In the genomic region with DNA sequence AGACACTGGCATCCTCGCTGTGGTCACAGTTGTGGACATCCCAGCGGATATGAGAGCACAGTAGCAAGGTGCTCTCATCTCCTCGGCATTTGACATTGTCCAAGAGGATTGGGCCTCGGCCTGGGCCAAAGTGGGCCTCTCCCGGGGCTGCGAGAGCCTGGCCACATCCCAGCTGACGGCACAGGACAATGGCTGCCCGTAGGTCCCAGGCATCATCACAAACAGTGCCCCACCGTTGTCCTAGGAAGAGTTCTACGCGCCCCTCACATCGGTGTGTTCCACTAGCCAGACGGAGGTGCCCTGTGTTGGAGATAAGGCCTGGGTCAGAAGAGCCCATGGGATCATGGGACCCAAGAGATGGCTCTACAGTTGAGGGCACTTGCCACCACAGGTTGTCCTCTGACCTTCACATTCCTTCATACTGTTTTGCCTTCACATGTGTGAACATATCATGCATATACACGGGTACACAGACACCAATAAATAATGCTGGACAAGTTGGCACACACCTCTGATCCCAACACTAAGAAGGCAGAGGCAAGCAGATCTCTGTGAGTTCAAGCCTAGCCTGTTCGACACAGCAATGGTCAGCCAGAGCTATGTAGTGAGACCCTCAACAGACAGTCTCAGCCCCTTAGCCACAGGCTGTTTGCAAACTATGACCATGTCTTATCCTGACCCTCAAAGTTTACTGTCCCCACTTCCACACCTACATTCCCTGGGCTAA, we compare ENCODE assay signal across 1 mouse cellular context.
TF ChIP-seq lines count a peak whose summit lies in the region.

No protein-coding gene starts in this region.

TF ChIP-seq in MEL, 35 proteins besides CTCF, POLR2A, EP300 and RAD21 (continued from another document):
- TF ChIP-seq USF2 (IDR thresholded peaks at IDR 0.05; ENCODE audit: borderline replicate concordance in 1 of 2, insufficient read depth in 1 of 2, low read depth in 1 of 2, low read length in 2 of 2), result no peak
- no peak for TF ChIP-seq HCFC1 (IDR thresholded peaks at IDR 0.05; ENCODE audit: low read depth, low read length)
- no peak for TF ChIP-seq ETS1 (IDR thresholded peaks at IDR 0.05; ENCODE audit: low read depth, low read length)
- no peak for TF ChIP-seq MXI1 (IDR thresholded peaks at IDR 0.05; ENCODE audit: low read depth, low read length)
- TF ChIP-seq ZC3H11A (IDR thresholded peaks at IDR 0.05; ENCODE audit: low read depth, low read length), result no peak
- TF ChIP-seq JUND (IDR thresholded peaks at IDR 0.05; ENCODE audit: low read depth, low read length), result no peak
- TF ChIP-seq SMC3 (IDR thresholded peaks at IDR 0.05; ENCODE audit: low read depth, low read length), result no peak
- TF ChIP-seq ZNF384 (IDR thresholded peaks at IDR 0.05; ENCODE audit: low read depth, low read length), result no peak
- TF ChIP-seq GABPA (IDR thresholded peaks at IDR 0.05; ENCODE audit: low read depth, low read length), result no peak
